In the genomic region with DNA sequence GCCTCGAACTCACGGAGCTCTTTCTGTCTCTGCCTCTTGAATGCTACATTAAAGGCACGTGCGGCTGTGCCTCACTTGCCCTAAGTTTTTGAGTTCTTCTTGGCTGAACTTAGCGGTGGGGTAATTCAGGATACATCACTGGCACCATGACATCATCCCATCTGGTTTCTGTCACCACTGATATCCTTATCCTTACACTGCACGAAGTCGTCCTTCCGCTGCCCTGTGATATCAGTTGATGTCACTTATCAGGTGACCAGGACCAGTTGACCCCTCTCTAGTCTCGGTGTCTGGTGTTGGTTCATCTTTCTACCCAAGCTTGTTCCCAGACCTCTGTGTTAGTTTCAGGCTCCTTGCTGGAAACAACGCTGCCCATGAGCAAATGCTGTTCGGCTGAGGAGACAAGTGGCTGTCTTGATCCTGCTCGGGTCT, we compare ENCODE assay signal across 8 mouse cellular contexts. TPM values are rescaled to one million over a fixed set of nuclear protein-coding genes. Genes with fewer than 3 reads are reported as not detected.
DNase-seq lines count a peak whose midpoint lies in the region; ATAC-seq and TF ChIP-seq lines count a peak whose summit lies in the region.

No protein-coding gene starts in this region.

- H3K4me2 ChIP-seq in neural tube, embryonic 11.5 days (ENCODE audit: low read depth), result peak overlapping the region; percentile 97
- peak overlapping the region; percentile 96 for H3K4me2 ChIP-seq in forebrain, embryonic 14.5 days (ENCODE audit: low read length)
- H3K4me2 ChIP-seq in limb, embryonic 14.5 days (replicated peaks; ENCODE audit: low read depth, low read length, severe bottlenecking), result peak overlapping the region; percentile 98

- no peaks in the 10 kb centered on the region for H3K27me3 ChIP-seq in neural tube, embryonic 11.5 days (ENCODE audit: control insufficient read depth, insufficient read depth, low read length)
- H3K27me3 ChIP-seq in forebrain, embryonic 14.5 days (replicated peaks; ENCODE audit: control insufficient read depth, insufficient read depth, low read length), result no peaks in the 10 kb centered on the region
- H3K27me3 ChIP-seq in limb, embryonic 14.5 days (ENCODE audit: control insufficient read depth, insufficient read depth, low read length), result peaks cover 22% of the 10 kb centered on the region

- H3K36me3 ChIP-seq in neural tube, embryonic 11.5 days (ENCODE audit: control insufficient read depth, insufficient read depth, low read length), result no peaks in the 10 kb centered on the region
- 0 out of 2 replicates have a peak, but pooled peaks cover 3% of the 10 kb centered on the region for H3K36me3 ChIP-seq in forebrain, embryonic 14.5 days (ENCODE audit: control insufficient read depth, insufficient read depth, low read length)
- no peaks in the 10 kb centered on the region for H3K36me3 ChIP-seq in limb, embryonic 14.5 days (ENCODE audit: control insufficient read depth, insufficient read depth, low read length)

- DNase-seq in neural tube, embryonic 11.5 days (ENCODE audit: low spot score), result peak; percentile 10
- DNase-seq in neural tube, embryonic 10.5 days (ENCODE audit: extremely low spot score, low spot score), result no peak
- DNase-seq in forebrain, embryonic 14.5 days (ENCODE audit: low spot score), result no peak
- DNase-seq in limb, embryonic 14.5 days (ENCODE audit: low spot score), result no peak
- no peak for DNase-seq in ovary, postnatal 10 days (ENCODE audit: low spot score)
- DNase-seq in ovary, postnatal 36 days (ENCODE audit: low spot score), result no peak
- no peak for DNase-seq in kidney, adult 8-10 months

- no peaks in the 10 kb centered on the region for H3K9me3 ChIP-seq in neural tube, embryonic 11.5 days (ENCODE audit: control insufficient read depth, low read length)
- H3K9me3 ChIP-seq in forebrain, embryonic 14.5 days (replicated peaks; ENCODE audit: control insufficient read depth, low read length), result no peaks in the 10 kb centered on the region
- H3K9me3 ChIP-seq in limb, embryonic 14.5 days (ENCODE audit: control insufficient read depth, low read length), result no peaks in the 10 kb centered on the region

- 49% methylated on average over 12 of the region's 12 CpGs for WGBS in neural tube, embryonic 11.5 days
- WGBS in forebrain, embryonic 14.5 days, result 48% methylated on average over 12 of the region's 12 CpGs
- WGBS in limb, embryonic 14.5 days, result 39% methylated on average over 12 of the region's 12 CpGs
- 46% methylated on average over 12 of the region's 12 CpGs for WGBS in olfactory bulb, adult 2 months

- H3K27ac ChIP-seq in neural tube, embryonic 11.5 days (ENCODE audit: low read depth, low read length), result no peak overlapping the region
- H3K27ac ChIP-seq in forebrain, embryonic 14.5 days (ENCODE audit: low read depth, low read length), result peak overlapping the region; percentile 35; the same call in 1 of the 2 replicates
- no peak overlapping the region for H3K27ac ChIP-seq in limb, embryonic 14.5 days (replicated peaks; ENCODE audit: low read depth, low read length)
- H3K27ac ChIP-seq in olfactory bulb, adult 2 months (ENCODE audit: insufficient read depth, low read depth, low read length), result peak overlapping the region; percentile 79

- H3K9ac ChIP-seq in neural tube, embryonic 11.5 days (ENCODE audit: low read length), result peak overlapping the region; percentile 32; the same call in 1 of the 2 replicates
- H3K9ac ChIP-seq in forebrain, embryonic 14.5 days (ENCODE audit: low read length), result peak overlapping the region; percentile 77; the same call in 1 of the 2 replicates
- peak overlapping the region; percentile 55; the same call in 1 of the 2 replicates for H3K9ac ChIP-seq in limb, embryonic 14.5 days (ENCODE audit: low read depth, low read length, severe bottlenecking)

- no peak for TF ChIP-seq CTCF in olfactory bulb, adult 2 months (IDR thresholded peaks at IDR 0.05; ENCODE audit: insufficient read depth, low read depth, low read length)

- ATAC-seq in neural tube, embryonic 11.5 days (ENCODE audit: insufficient read depth, low FRiP score, low TSS enrichment), result no peak
- ATAC-seq in forebrain, embryonic 14.5 days, result no peak
- ATAC-seq in limb, embryonic 14.5 days (ENCODE audit: low FRiP score, low read depth), result no peak

- no peak for TF ChIP-seq POLR2A in limb, embryonic 14.5 days (IDR thresholded peaks at IDR 0.05; ENCODE audit: borderline replicate concordance, extremely low read depth, insufficient read depth, insufficient read length)
- no peak for TF ChIP-seq POLR2A in olfactory bulb, adult 2 months (IDR thresholded peaks at IDR 0.05; ENCODE audit: insufficient read depth, low read depth, low read length)

- H3K4me1 ChIP-seq in neural tube, embryonic 11.5 days (ENCODE audit: control insufficient read depth, insufficient read depth, low read length), result peaks cover 12% of the 10 kb centered on the region
- H3K4me1 ChIP-seq in forebrain, embryonic 14.5 days (ENCODE audit: control insufficient read depth, insufficient read depth, low read length), result peaks cover 7% of the 10 kb centered on the region
- H3K4me1 ChIP-seq in limb, embryonic 14.5 days (ENCODE audit: control insufficient read depth, insufficient read depth, low read length), result no peaks in the 10 kb centered on the region; the same call in none of the 2 replicates
- peaks cover 19% of the 10 kb centered on the region; the same call in 1 of the 2 replicates for H3K4me1 ChIP-seq in olfactory bulb, adult 2 months (ENCODE audit: control insufficient read depth, insufficient read depth, low read length)

- peak overlapping the region; percentile 62 for H3K4me3 ChIP-seq in neural tube, embryonic 11.5 days (ENCODE audit: low read depth, low read length)
- peak overlapping the region; percentile 56 for H3K4me3 ChIP-seq in forebrain, embryonic 14.5 days (ENCODE audit: low read depth, low read length)
- H3K4me3 ChIP-seq in limb, embryonic 14.5 days (replicated peaks; ENCODE audit: low read length), result peak overlapping the region; percentile 52
- H3K4me3 ChIP-seq in olfactory bulb, adult 2 months (ENCODE audit: insufficient read depth, low read depth, low read length), result peak overlapping the region; percentile 83

RNA-seq across cellular contexts. Expression of a gene that starts 0.6 kb away (rescaled TPM):
- 1.5 and 1.8 TPM in 2 replicates for polyA plus RNA-seq in neural tube, embryonic 11.5 days (2014; fragmentation: Nextera tagmentation; extraction: Ambion mirVana)
- polyA plus RNA-seq in forebrain, embryonic 14.5 days (2014; fragmentation: Nextera tagmentation; extraction: Ambion mirVana), result 1.2 TPM in 2 replicates
- 2.2 and 2.4 TPM in 2 replicates for polyA plus RNA-seq in limb, embryonic 14.5 days (2012; rRNA removed)
- 0.41 and 1.4 TPM in 2 replicates for polyA plus RNA-seq in limb, embryonic 14.5 days (2014; fragmentation: Nextera tagmentation; extraction: Ambion mirVana)
- polyA plus RNA-seq in olfactory bulb, adult 2 months (2012; ENCODE audit: insufficient read depth, insufficient read length, low replicate concordance, missing spikeins), result not detected in 2 replicates

RNA-seq across cellular contexts. Expression of a gene that starts 1.9 kb away (rescaled TPM):
- polyA plus RNA-seq in neural tube, embryonic 11.5 days (2014; fragmentation: Nextera tagmentation; extraction: Ambion mirVana), result not detected in 2 replicates
- 0.61 and 1.1 TPM in 2 replicates for polyA plus RNA-seq in forebrain, embryonic 14.5 days (2014; fragmentation: Nextera tagmentation; extraction: Ambion mirVana)
- polyA plus RNA-seq in limb, embryonic 14.5 days (2012; rRNA removed), result 1.4 and 1.7 TPM in 2 replicates
- 0.26 and 0.73 TPM in 2 replicates for polyA plus RNA-seq in limb, embryonic 14.5 days (2014; fragmentation: Nextera tagmentation; extraction: Ambion mirVana)
- polyA plus RNA-seq in olfactory bulb, adult 2 months (2012; ENCODE audit: insufficient read depth, insufficient read length, low replicate concordance, missing spikeins), result not detected in 2 replicates

RNA-seq across cellular contexts. Expression of a gene that starts 5.2 kb away (rescaled TPM):
- polyA plus RNA-seq in neural tube, embryonic 11.5 days (2014; fragmentation: Nextera tagmentation; extraction: Ambion mirVana), result 85.9 and 91.9 TPM in 2 replicates
- 72.2 and 88.4 TPM in 2 replicates for polyA plus RNA-seq in forebrain, embryonic 14.5 days (2014; fragmentation: Nextera tagmentation; extraction: Ambion mirVana)
- polyA plus RNA-seq in limb, embryonic 14.5 days (2012; rRNA removed), result 264 and 342 TPM in 2 replicates
- polyA plus RNA-seq in limb, embryonic 14.5 days (2014; fragmentation: Nextera tagmentation; extraction: Ambion mirVana), result 78.5 and 92.2 TPM in 2 replicates
- polyA plus RNA-seq in olfactory bulb, adult 2 months (2012; ENCODE audit: insufficient read depth, insufficient read length, low replicate concordance, missing spikeins), result not detected in 2 replicates

RNA-seq across cellular contexts. Expression of a gene that starts 13.2 kb away (rescaled TPM):
- 0.57 and 0.85 TPM in 2 replicates for polyA plus RNA-seq in neural tube, embryonic 11.5 days (2014; fragmentation: Nextera tagmentation; extraction: Ambion mirVana)
- 0.83 and 0.99 TPM in 2 replicates for polyA plus RNA-seq in forebrain, embryonic 14.5 days (2014; fragmentation: Nextera tagmentation; extraction: Ambion mirVana)
- polyA plus RNA-seq in limb, embryonic 14.5 days (2012; rRNA removed), result 0.25 and 0.54 TPM in 2 replicates
- 1.0 and 1.2 TPM in 2 replicates for polyA plus RNA-seq in limb, embryonic 14.5 days (2014; fragmentation: Nextera tagmentation; extraction: Ambion mirVana)
- not detected in 2 replicates for polyA plus RNA-seq in olfactory bulb, adult 2 months (2012; ENCODE audit: insufficient read depth, insufficient read length, low replicate concordance, missing spikeins)

RNA-seq across cellular contexts. Expression of a gene that starts 32.2 kb away (rescaled TPM):
- polyA plus RNA-seq in neural tube, embryonic 11.5 days (2014; fragmentation: Nextera tagmentation; extraction: Ambion mirVana), result 20.4 and 21.6 TPM in 2 replicates
- polyA plus RNA-seq in forebrain, embryonic 14.5 days (2014; fragmentation: Nextera tagmentation; extraction: Ambion mirVana), result 19.2 and 21.7 TPM in 2 replicates
- 104 and 133 TPM in 2 replicates for polyA plus RNA-seq in limb, embryonic 14.5 days (2012; rRNA removed)
- polyA plus RNA-seq in limb, embryonic 14.5 days (2014; fragmentation: Nextera tagmentation; extraction: Ambion mirVana), result 32.2 and 36.6 TPM in 2 replicates
- 117 TPM in 1 of 2 replicates, not detected in the other for polyA plus RNA-seq in olfactory bulb, adult 2 months (2012; ENCODE audit: insufficient read depth, insufficient read length, low replicate concordance, missing spikeins)

Comparison
In these comparisons a context has a peak if more than half of its experiments do, and no peak if none do; other contexts are left out.
1. H3K27ac ChIP-seq: peak in forebrain, embryonic 14.5 days (single experiment) and olfactory bulb, adult 2 months (single experiment); none in neural tube, embryonic 11.5 days (single experiment) and limb, embryonic 14.5 days (single experiment).
2. Peak in every context shown above with its lines, with median percentiles within 50 percentile points of each other: H3K4me2 ChIP-seq, H3K4me3 ChIP-seq and H3K9ac ChIP-seq.